Mouse (Mus musculus): Measurements from ENCODE around the gene Cfi.

- no peak for TF ChIP-seq CTCF (IDR thresholded peaks at IDR 0.05; ENCODE audit: low read depth)
- TF ChIP-seq EP300 (IDR thresholded peaks at IDR 0.05; ENCODE audit: low read depth), result no peak
Observed at GRCm38 (mm10) chr3:129893143-129893542, 57.5 kb downstream of the Cfi start.

Measured in liver, postnatal 0 days (tissue).